Mouse (Mus musculus): ENCODE measurements around the gene Pigh. TPM values are rescaled to one million over a fixed set of nuclear protein-coding genes. Genes with fewer than 3 reads are reported as not detected.

Pigh gene
- 7.5 and 9.9 TPM in 2 replicates for polyA plus RNA-seq (2012; rRNA removed)

DNA sequence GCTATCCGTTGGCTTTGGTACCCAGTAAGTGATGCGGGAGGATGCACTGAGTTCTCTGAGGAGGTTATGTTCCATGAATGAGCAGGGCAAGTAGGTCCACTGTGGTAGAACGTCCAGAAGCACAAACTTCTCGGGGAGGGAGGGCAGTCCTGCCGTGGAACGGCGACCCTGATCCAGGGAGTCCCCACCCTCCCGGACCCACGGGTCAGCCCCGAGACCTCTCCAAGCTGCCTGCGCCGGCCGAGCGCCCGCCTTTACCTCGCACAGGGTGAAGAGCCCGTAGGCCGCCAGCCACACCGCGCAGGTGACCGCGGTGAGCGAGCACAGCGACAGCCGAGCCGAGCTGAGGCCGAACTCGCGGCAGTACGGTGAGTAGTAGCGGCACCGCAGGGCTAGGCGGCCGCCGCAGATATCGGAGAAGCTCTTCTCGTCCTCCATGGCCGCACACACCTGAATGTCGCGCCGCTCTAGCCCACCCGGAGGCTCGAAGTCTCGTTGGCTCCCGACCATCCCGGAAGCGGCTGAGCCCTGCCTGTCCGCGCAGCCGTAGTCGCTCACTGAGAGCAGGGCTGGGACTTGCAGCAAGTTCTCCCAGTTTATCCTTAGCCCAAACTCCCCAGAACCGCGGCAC lies at the start of gene Pigh:
TSS of gene Pigh (minus strand) at position 470 of the 631 bp plus-strand sequence.
- no peak within 1 kb of the TSS for H3K27ac ChIP-seq (ENCODE audit: insufficient read depth, low read depth, low read length)
- peak; percentile 56; the same call in 1 of the 2 replicates for TF ChIP-seq POLR2A (IDR thresholded peaks at IDR 0.05; ENCODE audit: low read depth, low read length)
- TF ChIP-seq CTCF (IDR thresholded peaks at IDR 0.05; ENCODE audit: extremely low read depth, insufficient read length, insufficient replicate concordance, low read depth, low read length), result no peak
- WGBS, result under 1% methylated on average over 53 of the region's 53 CpGs
- H3K4me1 ChIP-seq (ENCODE audit: control insufficient read depth, insufficient read depth, insufficient read length, low read length), result 0 out of 2 replicates have a peak, but pooled peaks cover 2% of the 10 kb centered on the region
- H3K36me3 ChIP-seq (ENCODE audit: control insufficient read depth, insufficient read depth, low read length), result 0 out of 2 replicates have a peak, but pooled peaks cover 2% of the 10 kb centered on the region
- no peaks in the 10 kb centered on the region for H3K27me3 ChIP-seq (ENCODE audit: control insufficient read depth, insufficient read depth, low read length)
- peak within 1 kb of the TSS; percentile 77 for H3K4me3 ChIP-seq (ENCODE audit: low read depth, low read length)

- H3K27ac ChIP-seq (ENCODE audit: insufficient read depth, low read depth, low read length), result peak overlapping the region; percentile 4; the same call in 1 of the 2 replicates
- TF ChIP-seq POLR2A (IDR thresholded peaks at IDR 0.05; ENCODE audit: low read depth, low read length) (no peak), CTCF (IDR thresholded peaks at IDR 0.05; ENCODE audit: extremely low read depth, insufficient read length, insufficient replicate concordance, low read depth, low read length) (no peak)
- peaks cover 20% of the 10 kb centered on the region for H3K36me3 ChIP-seq (ENCODE audit: control insufficient read depth, insufficient read depth, low read length)
- no peaks in the 10 kb centered on the region for H3K27me3 ChIP-seq (ENCODE audit: control insufficient read depth, insufficient read depth, low read length)
- no peak overlapping the region for H3K4me3 ChIP-seq (ENCODE audit: low read depth, low read length)
- H3K4me1 ChIP-seq (ENCODE audit: control insufficient read depth, insufficient read depth, insufficient read length, low read length), result peaks cover 18% of the 10 kb centered on the region
These were observed 49.5 kb upstream of the Pigh start for GRCm38 (mm10) chr12:79138999-79139398.

- 87% methylated on average over 7 of the region's 7 CpGs for WGBS
- H3K27me3 ChIP-seq (ENCODE audit: control insufficient read depth, insufficient read depth, low read length), result no peaks in the 10 kb centered on the region
- no peak overlapping the region for H3K27ac ChIP-seq (ENCODE audit: insufficient read depth, low read depth, low read length)
- H3K36me3 ChIP-seq (ENCODE audit: control insufficient read depth, insufficient read depth, low read length), result peaks cover 26% of the 10 kb centered on the region
- TF ChIP-seq POLR2A (IDR thresholded peaks at IDR 0.05; ENCODE audit: low read depth, low read length), result no peak
- TF ChIP-seq CTCF (IDR thresholded peaks at IDR 0.05; ENCODE audit: extremely low read depth, insufficient read length, insufficient replicate concordance, low read depth, low read length), result no peak
- H3K4me3 ChIP-seq (ENCODE audit: low read depth, low read length), result no peak overlapping the region
- peaks cover 16% of the 10 kb centered on the region for H3K4me1 ChIP-seq (ENCODE audit: control insufficient read depth, insufficient read depth, insufficient read length, low read length)
These were observed 47.5 kb upstream of the Pigh start for GRCm38 (mm10) chr12:79136949-79137348.

- H3K27ac ChIP-seq (ENCODE audit: insufficient read depth, low read depth, low read length), result peak overlapping the region; percentile 62; the same call in 1 of the 2 replicates
- peaks cover 24% of the 10 kb centered on the region for H3K36me3 ChIP-seq (ENCODE audit: control insufficient read depth, insufficient read depth, low read length)
- 0 out of 2 replicates have a peak, but pooled peaks cover 4% of the 10 kb centered on the region for H3K27me3 ChIP-seq (ENCODE audit: control insufficient read depth, insufficient read depth, low read length)
- TF ChIP-seq POLR2A (IDR thresholded peaks at IDR 0.05; ENCODE audit: low read depth, low read length) (no peak), CTCF (IDR thresholded peaks at IDR 0.05; ENCODE audit: extremely low read depth, insufficient read length, insufficient replicate concordance, low read depth, low read length) (no peak)
- H3K4me1 ChIP-seq (ENCODE audit: control insufficient read depth, insufficient read depth, insufficient read length, low read length), result peaks cover 14% of the 10 kb centered on the region
- H3K4me3 ChIP-seq (ENCODE audit: low read depth, low read length), result no peak overlapping the region
- 37% methylated on average over 4 of the region's 4 CpGs for WGBS
These were observed 45.7 kb upstream of the Pigh start for GRCm38 (mm10) chr12:79135105-79135504.

- peaks cover 14% of the 10 kb centered on the region for H3K4me1 ChIP-seq (ENCODE audit: control insufficient read depth, insufficient read depth, insufficient read length, low read length)
- 0 out of 2 replicates have a peak overlapping the region, but pooled peaks have one; percentile 10 for H3K4me3 ChIP-seq (ENCODE audit: low read depth, low read length)
- H3K36me3 ChIP-seq (ENCODE audit: control insufficient read depth, insufficient read depth, low read length), result peaks cover 22% of the 10 kb centered on the region
- WGBS, result 68% methylated on average over 8 of the region's 8 CpGs
- 0 out of 2 replicates have a peak, but pooled peaks cover 4% of the 10 kb centered on the region for H3K27me3 ChIP-seq (ENCODE audit: control insufficient read depth, insufficient read depth, low read length)
- TF ChIP-seq POLR2A (IDR thresholded peaks at IDR 0.05; ENCODE audit: low read depth, low read length), result no peak
- peak overlapping the region; percentile 62; the same call in 1 of the 2 replicates for H3K27ac ChIP-seq (ENCODE audit: insufficient read depth, low read depth, low read length)
These were observed 45.2 kb upstream of the Pigh start for GRCm38 (mm10) chr12:79134676-79135075.

- Histone ChIP-seq H3K4me3 (ENCODE audit: low read depth, low read length) (peak overlapping the region; percentile 84), H3K27ac (ENCODE audit: insufficient read depth, low read depth, low read length) (peak overlapping the region; percentile 42; the same call in 1 of the 2 replicates), H3K27me3 (ENCODE audit: control insufficient read depth, insufficient read depth, low read length) (0 out of 2 replicates have a peak, but pooled peaks cover 4% of the 10 kb centered on the region), H3K36me3 (ENCODE audit: control insufficient read depth, insufficient read depth, low read length) (peaks cover 17% of the 10 kb centered on the region), H3K4me1 (ENCODE audit: control insufficient read depth, insufficient read depth, insufficient read length, low read length) (peaks cover 14% of the 10 kb centered on the region)
- TF ChIP-seq CTCF (IDR thresholded peaks at IDR 0.05; ENCODE audit: extremely low read depth, insufficient read length, insufficient replicate concordance, low read depth, low read length), result no peak
- WGBS, result 39% methylated on average over 5 of the region's 5 CpGs
These were observed 42.4 kb upstream of the Pigh start for GRCm38 (mm10) chr12:79131706-79132460.

GRCm38 (mm10) chr12:79131178-79131675 lies 41.8 kb upstream of the Pigh start:
- WGBS, result 3% methylated on average over 22 of the region's 22 CpGs
- peaks cover 17% of the 10 kb centered on the region for H3K36me3 ChIP-seq (ENCODE audit: control insufficient read depth, insufficient read depth, low read length)
- H3K27ac ChIP-seq (ENCODE audit: insufficient read depth, low read depth, low read length), result peak overlapping the region; percentile 42
- H3K4me3 ChIP-seq (ENCODE audit: low read depth, low read length), result peak overlapping the region; percentile 84
- H3K27me3 ChIP-seq (ENCODE audit: control insufficient read depth, insufficient read depth, low read length), result 0 out of 2 replicates have a peak, but pooled peaks cover 4% of the 10 kb centered on the region
- TF ChIP-seq CTCF (IDR thresholded peaks at IDR 0.05; ENCODE audit: extremely low read depth, insufficient read length, insufficient replicate concordance, low read depth, low read length) (no peak; the same call in 1 of the 2 replicates), POLR2A (IDR thresholded peaks at IDR 0.05; ENCODE audit: low read depth, low read length) (no peak)
- H3K4me1 ChIP-seq (ENCODE audit: control insufficient read depth, insufficient read depth, insufficient read length, low read length), result peaks cover 14% of the 10 kb centered on the region

Measured in small intestine, adult 2 months (tissue).